Mouse (Mus musculus) layer of hippocampus, adult 9-11 months (tissue): ENCODE data around the gene Actn3.
"Not testable (repeated sequence)": the region's sequence is repeated elsewhere in the genome, so short reads cannot be mapped to it uniquely, and the experiment has no call there.

Source experiments
- DNase-seq: peaks from one replicate; pipeline ENCODE4 v3.0.0; 2022

The Actn3 gene

DNA sequence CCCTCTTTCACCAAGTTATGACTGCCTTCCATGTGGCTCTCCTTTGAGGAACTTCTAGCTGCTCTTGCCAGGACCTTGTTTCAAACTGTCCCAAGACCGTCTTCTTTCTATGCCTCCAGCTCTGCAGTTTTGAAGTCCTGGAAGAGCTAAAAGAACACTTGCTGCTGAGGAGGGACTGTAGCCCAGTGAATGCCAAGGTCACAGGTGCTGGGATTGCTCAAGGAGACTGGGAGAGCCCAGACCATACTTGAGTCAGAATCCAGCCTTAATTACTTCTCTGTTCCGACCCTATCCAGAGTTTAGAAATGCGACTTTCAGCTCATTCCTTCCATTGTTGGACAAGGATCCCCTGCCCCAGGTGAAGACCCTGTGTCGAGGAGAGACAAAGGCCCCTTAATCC lies 21.8 kb downstream of the Actn3 start:
- no peak for DNase-seq

DNA sequence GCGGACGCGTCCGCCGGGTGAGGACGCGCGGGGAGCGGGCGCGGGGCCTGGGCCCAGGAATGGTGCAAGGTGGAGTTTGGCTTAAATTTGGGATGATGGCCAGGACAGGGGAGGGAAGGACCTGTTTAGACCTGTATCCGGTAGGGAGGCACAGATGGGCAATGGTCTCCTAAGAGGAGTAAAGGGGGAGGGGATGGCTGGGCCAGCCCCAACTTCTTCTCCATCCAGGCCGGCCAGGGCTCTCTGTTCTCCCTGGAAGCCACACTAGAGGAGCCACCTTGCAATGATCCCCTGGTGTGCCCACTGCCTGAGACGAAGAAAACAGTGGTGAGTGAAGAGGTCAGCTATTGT lies 22.3 kb downstream of the Actn3 start:
- DNase-seq, result no peak

DNA sequence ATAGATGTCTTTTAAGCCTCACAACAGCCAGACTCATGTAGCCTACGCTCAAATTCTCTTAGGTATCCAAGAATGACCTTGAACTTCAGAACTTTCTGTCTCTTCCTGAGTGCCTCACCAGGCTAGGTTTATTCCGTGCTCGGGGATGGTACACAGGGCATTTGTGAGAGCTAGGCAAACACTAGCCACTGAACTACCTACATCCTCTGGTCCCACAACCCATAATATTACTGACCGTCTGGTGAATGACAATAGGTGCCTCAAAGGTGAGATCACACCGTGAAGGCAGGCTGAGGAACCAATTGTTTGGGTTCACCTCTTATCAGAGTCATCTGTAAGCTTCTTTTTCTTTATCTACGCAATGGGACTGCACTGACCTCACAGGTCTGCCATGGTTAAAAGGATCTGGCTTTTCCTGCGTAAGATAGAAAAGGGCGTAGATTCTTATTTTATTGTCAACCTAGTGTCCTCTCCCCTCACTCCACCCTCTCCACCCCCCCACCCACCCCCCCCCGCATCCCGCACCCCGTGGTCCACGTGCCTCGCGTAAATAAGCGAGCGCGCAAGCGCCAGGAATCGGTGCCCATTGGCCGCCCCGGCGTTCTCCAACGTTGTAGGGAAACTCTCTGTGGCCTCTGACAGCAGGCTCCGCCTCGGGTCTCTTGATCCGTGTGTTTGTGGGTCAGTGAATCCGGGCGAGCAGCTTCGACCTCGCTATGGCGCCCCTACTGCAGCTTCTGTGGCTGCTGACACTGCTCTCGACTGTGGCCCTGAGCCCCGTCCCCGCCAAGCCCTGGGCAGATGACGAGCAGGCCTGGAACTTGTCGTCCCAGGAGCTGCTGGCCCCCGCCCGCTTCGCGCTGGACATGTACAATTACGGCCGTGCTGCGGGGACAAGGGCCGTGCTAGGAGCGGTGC lies 22.9 kb downstream of the Actn3 start, which contains the start of gene Ctsf:
Gene Ctsf, plus strand, starts transcription at position 579 of the 918 bp plus-strand sequence.
- peak; percentile 94 for DNase-seq

DNA sequence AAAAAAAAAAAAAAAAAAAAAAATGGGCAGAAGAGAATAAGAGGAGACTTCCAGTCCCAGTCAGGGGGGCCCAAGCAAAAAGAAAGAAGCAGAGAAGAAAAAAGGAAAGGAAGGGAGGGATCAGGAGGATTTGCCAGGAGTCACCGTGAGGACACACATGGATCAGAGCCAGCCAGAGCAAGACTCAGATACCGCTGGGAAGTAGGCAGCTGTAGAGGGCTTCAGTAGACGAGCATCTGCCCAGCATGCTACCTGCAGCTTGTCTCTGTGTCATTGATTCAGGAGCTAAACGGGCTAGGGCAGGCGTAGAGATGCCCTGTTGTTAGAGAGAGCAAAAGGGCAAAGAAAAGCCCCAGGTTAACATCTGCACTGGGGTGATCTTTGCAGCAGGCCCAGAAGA lies 27.4 kb downstream of the Actn3 start:
- no peak for DNase-seq

DNA sequence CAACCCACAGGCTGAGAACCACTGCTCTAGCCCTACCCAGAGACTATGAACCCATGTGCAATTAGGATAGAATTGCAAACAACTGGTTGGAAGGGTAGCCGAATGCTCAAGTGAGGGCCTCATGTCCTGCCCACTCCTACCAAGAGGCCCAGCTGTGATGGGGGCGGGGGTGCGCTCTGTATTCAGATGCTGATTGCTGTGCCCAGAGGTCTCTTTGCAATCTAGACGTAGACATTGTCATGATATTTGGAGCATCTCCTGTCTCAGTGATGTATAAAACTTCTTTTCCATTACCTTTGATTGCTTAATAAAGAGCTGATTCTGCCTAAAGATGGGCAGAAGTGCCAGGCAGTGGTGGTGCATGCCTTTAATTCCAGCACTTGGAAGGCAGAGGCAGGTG lies 27.9 kb downstream of the Actn3 start:
- DNase-seq, result no peak

DNA sequence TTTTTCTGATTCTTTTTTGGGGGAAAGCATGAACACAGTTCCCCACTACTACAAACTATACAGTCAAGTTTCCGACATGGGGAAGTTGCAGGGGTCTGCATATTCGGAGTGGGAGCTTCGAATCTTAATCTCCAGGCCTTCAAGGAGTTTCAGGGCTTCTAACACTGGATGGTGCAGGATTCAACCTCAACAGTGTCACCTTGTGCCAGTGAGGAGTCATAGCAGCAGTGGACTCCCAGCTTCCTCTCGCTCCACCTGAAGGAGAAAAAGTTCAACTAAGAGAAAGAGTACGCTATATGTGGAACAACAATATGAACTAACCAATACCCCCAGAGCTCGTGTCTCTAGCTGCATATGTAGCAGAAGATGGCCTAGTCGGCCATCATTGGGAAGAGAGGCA lies 30.2 kb downstream of the Actn3 start:
- no peak for DNase-seq

DNA sequence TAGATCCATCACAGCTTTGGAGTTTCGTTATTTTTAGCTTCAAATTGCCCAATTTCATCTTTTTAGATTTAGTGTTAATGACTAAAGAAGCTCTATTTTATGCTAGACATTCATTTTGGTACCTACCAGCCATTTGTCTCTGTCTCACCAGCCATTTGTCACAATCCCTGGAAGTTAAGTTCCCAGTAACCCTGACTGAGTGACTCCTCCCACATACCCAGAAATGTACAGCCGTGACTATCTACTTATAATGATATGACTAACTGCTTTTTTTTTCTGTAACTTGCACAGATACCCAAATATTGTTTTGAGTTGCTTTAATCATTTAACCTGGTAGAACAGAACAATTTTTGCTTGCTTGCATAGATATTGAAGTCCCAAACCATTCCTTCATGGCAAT lies 31.9 kb downstream of the Actn3 start:
- DNase-seq, result no peak

DNA sequence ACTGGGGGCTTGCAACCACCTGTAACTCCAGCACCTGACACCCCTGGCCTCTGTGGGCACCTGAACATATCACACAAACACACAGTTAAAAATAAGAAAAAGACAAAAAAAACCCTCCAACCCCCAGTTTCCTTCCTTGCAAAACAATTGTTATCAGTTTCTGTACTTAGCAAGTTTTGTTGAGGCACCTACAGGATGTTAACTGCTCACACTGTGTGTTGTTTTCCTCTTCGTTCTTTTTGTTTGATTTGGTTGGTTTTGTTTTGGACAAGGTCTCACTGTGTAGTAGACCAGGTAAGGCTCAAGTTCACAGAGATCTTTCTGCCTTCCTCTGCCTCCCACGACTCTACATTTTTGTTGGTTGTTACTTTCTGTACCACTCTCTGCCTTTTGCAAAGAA lies 35.1 kb downstream of the Actn3 start:
- DNase-seq, result no peak

DNA sequence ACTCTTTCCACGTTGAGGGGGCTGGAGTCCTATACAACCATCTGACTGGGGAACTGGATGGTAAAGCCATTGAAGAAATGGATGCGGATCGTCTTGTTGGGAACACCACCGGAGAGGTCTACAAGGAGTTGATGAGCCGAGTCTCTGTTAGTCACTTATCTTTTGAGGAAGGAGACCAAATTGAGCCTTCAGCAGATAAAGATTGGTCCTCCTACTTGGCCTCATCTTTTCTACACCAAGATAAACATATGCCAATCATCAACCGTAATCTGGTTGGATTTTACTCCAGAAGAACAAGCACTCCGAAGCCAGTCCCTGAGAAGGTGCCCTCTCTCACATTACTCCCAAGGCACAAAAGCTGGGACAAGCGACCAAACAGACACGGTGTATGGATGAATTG lies 36.9 kb downstream of the Actn3 start:
- no peak for DNase-seq

DNA sequence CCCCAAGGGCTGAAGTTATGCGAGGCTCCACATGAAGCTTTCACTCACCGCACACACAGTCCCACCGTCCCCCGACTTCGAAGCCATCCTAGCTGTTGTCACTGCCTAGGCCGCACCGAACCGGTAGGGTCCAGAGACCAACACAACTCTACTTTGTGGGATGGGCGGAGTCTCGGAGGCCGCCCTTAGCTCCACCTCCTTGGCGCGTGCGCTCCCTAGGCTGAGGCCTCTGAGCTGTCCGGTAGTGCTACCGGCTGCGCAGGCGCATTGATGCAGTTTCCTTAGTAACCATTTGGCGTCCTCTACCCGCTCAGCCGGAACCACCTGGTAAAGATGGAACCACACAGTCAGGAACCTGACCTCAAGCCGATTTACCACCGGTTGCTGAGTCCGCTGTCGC lies 38.6 kb downstream of the Actn3 start, which contains the start of the genes Ccs and Ccdc87:
Gene Ccs, minus strand, starts transcription at position 184 of the 400 bp plus-strand sequence.
Gene Ccdc87, plus strand, starts transcription at position 218 of the 400 bp plus-strand sequence.
- DNase-seq, result peak; percentile 98

DNA sequence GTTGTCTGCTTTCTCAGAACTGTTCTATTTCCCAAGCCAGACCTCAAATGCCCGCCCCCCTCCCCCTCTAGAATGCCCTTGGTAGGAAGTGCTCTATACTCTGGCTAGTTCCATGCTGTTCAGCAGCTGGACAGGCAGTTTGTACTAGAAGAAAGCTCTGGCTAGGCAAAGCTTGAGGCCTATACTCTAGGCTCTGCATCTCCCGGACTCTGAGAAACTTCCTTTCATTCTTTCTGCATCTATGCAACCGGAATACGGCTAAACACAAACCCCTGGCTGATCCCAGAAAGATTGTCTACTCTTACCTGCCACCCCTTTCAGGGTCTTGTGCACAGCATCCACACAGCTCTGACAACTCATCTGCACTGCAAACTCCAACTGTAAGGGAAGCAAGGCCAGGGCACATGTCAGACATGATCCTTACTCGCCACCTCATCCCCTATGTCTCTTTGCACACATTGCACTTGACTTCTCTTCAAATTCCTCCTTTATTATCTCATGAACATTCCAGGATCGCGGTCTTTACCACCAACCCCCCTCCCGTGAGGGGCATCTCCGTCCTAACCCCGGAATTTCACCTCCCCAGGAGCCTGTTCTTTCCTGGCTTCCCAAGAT lies 39.1 kb downstream of the Actn3 start:
- DNase-seq, result no peak

DNA sequence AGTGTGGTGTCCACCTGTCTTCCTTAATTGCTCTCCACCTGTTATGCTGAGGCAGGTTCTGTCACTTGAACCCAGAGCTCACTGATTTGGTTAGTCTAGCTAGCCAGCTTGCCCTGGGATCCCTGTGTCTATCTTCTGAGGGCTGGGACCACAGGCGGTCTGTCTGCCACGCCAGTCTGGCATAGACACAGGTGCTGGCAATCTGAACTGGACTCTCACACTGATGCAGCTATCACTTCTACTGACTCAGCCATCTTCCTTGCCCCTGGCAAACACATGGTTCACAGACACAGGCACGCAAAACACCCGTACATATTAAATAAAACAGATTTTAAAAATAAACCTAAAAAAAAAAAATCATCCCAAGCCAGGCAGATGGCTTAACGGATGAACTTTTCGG lies 40.7 kb downstream of the Actn3 start:
- DNase-seq, result no peak

DNA sequence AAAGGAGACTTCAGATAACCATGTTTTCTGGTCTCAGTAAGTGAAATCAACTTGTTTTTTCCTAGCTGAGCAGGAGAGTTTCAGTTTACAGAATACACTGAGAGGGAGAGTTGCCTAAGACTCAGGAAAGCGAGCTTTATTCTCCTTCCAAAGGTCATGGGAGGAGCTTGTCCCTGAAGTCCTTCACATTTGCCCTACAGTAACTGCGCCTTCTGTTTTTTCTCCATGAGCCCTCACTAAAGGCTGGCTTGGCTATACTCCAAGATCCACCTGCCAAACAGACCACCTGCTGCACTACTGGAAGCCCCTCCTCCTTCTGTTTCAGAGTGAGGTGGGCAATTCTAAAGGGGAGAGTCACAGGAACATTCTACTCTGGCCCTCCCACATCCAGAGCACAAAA lies 41.6 kb downstream of the Actn3 start:
- DNase-seq, result no peak

DNA sequence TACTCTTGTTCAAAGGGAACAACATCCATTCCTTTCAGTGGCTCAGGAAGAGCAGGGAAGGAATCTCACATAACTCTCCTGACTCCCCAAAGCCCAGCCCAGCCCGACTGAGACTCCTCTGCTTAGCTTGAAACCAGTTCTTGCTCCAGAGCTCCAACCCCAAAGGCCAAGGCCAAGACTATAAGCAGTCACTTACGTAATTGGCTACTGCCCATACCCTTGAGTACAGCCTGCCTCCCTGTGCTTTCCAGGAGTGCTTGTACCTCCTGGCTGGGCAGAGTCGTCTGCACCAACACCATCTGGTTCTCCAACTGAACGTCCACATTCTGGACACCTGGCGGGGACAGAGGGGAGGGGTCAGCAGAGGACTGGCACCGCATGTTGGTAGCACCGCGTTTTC lies 43.7 kb downstream of the Actn3 start:
- DNase-seq, result no peak

DNA sequence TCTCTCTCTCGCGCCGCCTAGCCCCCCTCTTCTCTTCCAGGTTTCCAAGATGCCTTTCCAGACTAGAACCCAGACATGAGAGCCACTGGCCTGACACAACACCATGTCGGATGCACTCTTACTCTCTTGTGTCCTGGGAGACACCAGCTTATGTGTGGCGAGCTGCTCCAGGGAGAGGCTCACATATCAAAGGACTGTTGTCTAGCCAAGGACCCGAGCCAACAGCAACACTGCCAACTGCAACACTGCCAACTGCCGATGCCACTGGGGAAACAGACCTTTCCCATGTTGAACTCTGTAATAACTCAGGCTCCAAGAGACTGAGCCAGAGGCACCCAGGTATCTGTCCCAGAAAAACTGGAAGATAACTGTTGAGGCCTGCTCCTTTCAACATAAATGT lies 48.6 kb downstream of the Actn3 start:
- DNase-seq, result peak; percentile 62

DNA sequence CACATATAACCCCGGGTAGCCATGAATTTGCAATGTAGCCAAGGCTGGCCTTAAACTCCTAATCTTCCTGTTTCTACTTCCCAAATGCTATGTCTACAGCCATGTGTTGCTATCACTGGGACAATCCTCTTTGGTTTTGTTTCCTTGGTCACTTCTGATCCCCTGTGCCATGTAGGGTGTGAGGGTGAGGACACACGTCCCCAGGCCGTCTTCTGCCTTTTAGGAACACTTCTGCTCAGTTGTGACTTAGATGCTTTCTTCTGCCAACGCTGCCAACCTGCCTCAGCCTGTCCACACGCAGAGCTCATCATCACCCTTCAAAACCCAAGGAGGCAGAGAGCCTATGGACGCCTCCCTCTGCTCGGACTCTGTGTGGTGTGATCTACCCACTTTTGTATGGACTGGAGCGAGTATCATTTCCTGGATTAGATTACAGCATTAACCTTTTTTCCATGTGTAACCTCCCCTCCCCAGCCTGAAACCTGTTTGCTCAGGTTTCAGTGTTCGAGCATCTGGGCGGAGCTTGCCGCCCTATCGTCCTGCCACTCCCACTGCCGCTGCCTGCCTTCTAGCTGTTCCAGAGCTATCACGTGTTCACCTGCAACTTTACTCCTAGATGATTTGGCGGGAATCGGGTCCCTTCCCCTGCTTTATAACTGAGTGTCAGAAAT lies 49.1 kb downstream of the Actn3 start:
- DNase-seq, result no peak

DNA sequence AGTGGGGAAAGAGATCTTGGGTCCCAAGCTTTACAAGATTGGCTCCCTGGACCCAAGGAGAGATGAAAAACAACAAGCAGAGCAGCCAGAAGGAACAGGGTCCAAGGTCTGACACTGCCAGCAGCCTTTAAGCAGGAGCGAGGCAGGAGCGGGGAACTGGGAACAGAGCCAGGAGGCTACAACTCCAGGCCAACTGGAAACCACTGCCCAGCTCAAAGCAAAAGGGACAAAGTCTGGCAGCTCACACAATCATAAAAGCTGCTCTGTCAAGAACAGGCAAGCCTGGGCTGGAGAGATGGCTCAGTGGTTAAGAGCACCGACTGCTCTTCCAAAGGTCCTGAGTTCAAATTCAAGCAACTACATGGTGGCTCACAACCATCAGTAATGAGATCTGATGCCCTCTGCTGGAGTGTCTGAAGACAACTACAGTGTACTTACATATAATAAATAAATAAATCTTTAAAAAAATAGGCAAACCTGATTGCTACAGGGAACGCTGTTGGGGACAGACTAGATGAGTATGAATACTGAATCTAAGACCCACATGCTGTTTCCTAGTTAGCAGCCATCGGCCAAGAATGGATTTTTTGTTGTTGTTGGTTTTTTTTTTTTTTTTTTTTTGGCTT lies 56.9 kb downstream of the Actn3 start:
- DNase-seq, result peak; percentile 65

DNA sequence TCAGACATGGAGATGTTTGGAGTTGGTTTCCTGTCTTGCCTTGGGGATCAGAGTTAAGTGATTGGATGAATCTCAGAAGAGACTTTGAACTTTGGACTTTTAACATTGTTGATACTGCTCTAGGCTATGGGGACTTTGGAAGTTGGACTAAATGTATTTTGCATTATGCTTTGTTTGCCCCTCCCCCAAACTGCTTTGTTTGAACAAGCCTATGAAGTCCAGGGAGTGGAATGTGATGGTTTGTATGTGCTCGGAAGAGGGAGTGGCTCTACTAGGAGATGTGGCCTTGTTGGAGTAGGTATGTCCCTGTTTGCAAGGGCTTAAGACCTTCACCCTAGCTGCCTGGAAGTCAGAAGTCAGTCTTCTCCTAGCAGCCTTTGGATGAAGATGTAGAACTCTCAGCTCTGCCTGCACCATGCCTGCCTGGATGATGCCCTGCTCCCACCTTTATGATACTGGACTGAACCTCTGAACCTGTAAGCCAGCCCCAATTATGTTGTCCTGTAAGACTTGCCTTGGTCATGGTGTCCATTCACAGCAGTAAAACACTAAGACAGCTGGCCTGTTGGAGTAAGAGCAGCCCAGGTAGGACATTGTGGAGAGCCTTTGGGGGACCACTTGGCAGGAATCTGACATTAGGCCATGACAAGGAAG lies 60.4 kb downstream of the Actn3 start:
- no peak for DNase-seq

DNA sequence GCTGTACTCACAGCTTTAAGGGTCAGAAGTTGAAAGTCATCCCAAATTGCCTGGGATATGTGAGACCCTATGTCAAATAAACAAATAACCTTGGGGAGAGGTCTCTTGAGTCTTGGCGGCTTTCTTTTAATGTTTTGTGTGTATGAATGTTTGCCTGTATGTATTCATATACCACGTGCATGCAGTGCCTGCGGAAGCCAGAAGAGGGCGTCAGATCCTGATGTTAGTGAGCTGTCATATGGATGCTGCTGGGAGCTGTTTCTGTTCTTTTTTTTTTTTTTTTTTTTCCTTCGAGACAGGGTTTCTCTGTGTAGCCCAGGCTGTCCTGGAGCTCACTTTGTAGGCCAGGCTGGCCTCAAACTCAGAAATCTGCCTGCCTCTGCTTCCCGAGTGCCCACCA lies 64.7 kb downstream of the Actn3 start:
- DNase-seq, result no peak

DNA sequence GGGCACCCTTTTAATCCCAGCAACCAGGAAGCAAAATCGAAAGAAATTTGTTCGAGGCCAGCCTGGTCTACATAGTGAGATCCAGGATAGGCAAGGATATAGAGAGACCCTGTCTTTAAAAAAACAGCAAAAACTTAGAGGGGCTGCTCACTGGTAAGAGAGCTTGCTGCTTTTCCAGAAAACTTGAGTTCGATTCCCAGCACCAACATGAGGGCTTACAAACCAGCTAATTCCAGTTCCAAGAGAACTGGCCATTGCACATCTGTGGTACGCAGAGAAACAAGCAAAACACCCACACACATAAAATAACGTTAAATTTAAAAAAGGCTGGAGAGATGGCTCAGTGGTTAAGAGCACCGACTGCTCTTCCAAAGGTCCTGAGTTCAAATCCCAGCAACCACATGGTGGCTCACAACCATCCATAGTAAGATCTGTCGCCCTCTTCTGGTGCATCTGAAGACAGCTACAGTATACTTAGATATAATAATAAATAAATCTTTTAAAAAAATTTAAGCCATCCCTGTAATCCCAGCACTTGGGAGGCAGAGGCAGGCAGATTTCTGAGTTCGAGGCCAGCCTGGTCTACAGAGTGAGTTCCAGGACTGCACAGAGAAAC lies 65.3 kb downstream of the Actn3 start:
- not testable (repeated sequence) for DNase-seq

DNA sequence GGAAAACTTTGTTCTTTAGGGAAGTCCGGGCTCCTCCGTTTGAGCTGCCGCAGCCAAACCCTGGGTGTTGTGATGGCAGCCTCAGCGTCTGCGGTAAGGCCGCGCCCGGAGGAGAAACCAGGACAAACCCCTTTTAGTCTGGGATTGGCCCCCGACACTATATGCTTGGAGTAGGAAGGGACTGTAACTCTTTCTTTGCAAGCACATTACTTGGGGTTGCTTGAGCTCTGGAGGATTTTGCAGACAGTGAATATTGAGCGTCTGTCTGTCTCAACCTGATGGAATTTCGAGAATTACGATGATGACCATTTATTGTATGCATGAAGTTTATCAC lies 65.8 kb downstream of the Actn3 start:
- no peak for DNase-seq
